Mouse (Mus musculus): ENCODE measurements at regions not wholly inside any gene's neighbourhood (a gene's known extent, or its start where the extent isn't known, plus 50 kb on each side); places are given as distances from the start of the nearest gene placed in this dataset.
"Not testable (repeated sequence)": the region's sequence is repeated elsewhere in the genome, so short reads cannot be mapped to it uniquely, and the experiment has no call there.

DNA sequence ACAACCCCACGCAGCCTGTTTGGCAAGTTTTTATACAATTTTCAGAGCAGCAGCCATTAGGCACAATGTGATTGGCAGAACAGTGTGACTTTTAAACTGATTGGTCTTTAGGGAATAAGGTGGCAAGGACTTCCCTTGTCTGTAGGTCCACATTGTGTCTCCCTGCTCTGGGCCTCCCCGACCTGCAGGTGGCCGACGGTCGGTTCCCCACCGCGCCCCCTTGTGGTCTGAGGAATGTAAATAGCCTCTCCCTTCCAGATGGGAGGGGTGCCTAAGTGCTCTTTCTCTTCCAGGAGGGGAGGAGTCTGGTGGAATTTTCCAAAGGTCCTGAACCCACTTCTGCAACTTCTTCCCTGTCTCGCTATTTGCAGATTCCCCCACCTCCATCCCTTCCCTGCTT is 52.5 kb upstream of the Prr5 start:
- not testable (repeated sequence) for H3K4me1 ChIP-seq (ENCODE audit: control insufficient read depth, insufficient read depth, low read length); H3K36me3 ChIP-seq (ENCODE audit: control insufficient read depth, insufficient read depth, low read length); H3K27me3 ChIP-seq (ENCODE audit: control insufficient read depth, insufficient read depth, low read length); H3K27ac ChIP-seq; H3K9ac ChIP-seq (ENCODE audit: low read depth, low read length); H3K4me3 ChIP-seq; H3K79me2 ChIP-seq (replicated peaks; ENCODE audit: control insufficient read depth, insufficient read depth, low read length)
- peak; percentile 86 for TF ChIP-seq CTCF (IDR thresholded peaks at IDR 0.05)
- DNase-seq = peak; percentile 68 to 79
- 13% methylated on average over 8 of the region's 8 CpGs for WGBS
- intact Hi-C loops (cut with DNase I) = loop anchor here (2.0 to 5.0 kb wide), 2 partner anchors 180 to 356 kb away; no protein-coding TSS in a partner anchor

DNA sequence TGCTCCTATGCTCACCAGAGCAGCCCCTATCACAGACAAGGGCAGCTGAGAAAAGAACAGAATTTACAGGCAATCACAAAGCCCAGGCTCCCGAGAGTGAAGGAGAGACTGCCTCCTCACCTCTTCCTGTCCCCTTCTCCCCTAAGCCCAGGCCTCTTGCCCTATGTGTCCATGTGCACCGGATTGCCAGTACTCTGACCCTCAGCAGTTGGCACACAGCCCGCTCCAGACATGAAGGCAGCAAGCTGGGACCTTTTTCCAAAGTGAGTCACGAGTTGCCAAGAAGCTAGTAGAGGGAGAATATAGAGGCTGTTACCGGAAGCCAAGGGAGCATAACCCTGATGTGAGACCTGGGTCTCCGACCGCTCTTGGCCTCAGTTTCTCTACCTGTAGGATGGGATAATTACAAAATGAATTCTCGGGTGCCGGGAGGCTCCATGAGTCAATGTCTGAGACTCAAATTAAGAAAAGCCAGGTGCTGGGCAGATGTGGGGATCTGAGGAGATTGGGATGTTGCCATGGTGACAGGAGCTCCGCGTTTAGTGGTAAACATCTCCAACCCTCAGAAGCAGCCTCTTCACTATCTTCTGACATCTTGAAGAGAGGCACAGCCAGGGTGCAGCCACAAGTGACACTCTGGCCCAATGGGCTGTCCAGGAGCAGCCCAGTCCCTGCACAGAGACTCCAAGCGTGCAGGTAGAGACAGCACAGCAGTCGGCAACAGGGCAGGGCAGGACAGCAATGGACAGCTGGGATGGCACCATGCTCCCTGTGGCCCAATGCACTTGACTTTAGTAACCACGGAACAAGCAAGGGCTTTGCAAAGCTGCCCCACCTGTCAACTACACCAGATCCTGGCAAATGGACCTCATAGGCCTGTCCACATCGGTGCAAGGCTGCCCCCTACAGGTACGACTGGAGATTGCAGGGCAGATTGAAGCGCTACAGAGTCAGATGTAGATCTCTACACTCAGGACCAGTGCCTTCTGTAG is 55.6 kb upstream of the Prr5 start:
- intact Hi-C loops (cut with DNase I) = loop anchor here (1.0 to 5.0 kb wide), 5 partner anchors 78 to 540 kb away; partner anchors contain the start of gene Pnpla5
- Histone ChIP-seq H3K9ac (ENCODE audit: low read depth, low read length) (no peak overlapping the region), H3K4me1 (ENCODE audit: control insufficient read depth, insufficient read depth, low read length) (no peaks in the 10 kb centered on the region), H3K36me3 (ENCODE audit: control insufficient read depth, insufficient read depth, low read length) (no peaks in the 10 kb centered on the region), H3K4me3 (no peak overlapping the region), H3K27ac (no peak overlapping the region), H3K27me3 (ENCODE audit: control insufficient read depth, insufficient read depth, low read length) (no peaks in the 10 kb centered on the region), H3K79me2 (replicated peaks; ENCODE audit: control insufficient read depth, insufficient read depth, low read length) (no peaks in the 10 kb centered on the region)
- peak; percentile 79 to 92 for DNase-seq
- no peak; the same call in 1 of the 2 replicates for TF ChIP-seq CTCF (IDR thresholded peaks at IDR 0.05)
- TF ChIP-seq POLR2A (IDR thresholded peaks at IDR 0.05; ENCODE audit: insufficient read depth, low read depth, low read length) = no peak
- TF ChIP-seq EP300 (IDR thresholded peaks at IDR 0.05; ENCODE audit: insufficient read depth, low read depth, low read length) = peak; percentile 86
- 37% methylated on average over 17 of the region's 17 CpGs for WGBS

DNA sequence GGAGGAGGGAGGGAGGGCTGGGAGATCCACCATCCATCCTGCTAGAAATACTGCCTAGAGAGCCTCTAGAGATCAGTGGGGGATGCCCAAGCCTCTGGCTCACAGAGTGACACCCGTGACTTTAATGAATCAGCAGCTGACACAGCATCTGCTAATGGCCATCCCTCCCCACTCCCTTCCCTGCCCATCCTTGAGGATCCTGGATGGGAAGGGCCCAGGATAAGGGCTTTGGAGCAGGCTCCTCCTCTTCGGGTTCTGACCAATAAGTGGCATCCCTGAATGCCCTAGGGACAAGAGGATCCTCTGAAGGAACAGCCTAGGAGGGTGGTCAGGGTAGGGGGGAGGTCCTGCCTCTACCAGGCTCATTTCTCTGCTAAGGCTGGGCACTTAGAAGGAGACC is 55.3 kb upstream of the Rtl6 start:
- H3K79me2 ChIP-seq (replicated peaks; ENCODE audit: control insufficient read depth, insufficient read depth, low read length) = no peaks in the 10 kb centered on the region
- no peaks in the 10 kb centered on the region for H3K4me1 ChIP-seq (ENCODE audit: control insufficient read depth, insufficient read depth, low read length)
- no peak overlapping the region for H3K9ac ChIP-seq (ENCODE audit: low read depth, low read length)
- 21% methylated on average over 2 of the region's 2 CpGs for WGBS
- H3K27me3 ChIP-seq (ENCODE audit: control insufficient read depth, insufficient read depth, low read length) = no peaks in the 10 kb centered on the region
- TF ChIP-seq POLR2A (IDR thresholded peaks at IDR 0.05; ENCODE audit: insufficient read depth, low read depth, low read length) (no peak), CTCF (IDR thresholded peaks at IDR 0.05) (no peak), EP300 (IDR thresholded peaks at IDR 0.05; ENCODE audit: insufficient read depth, low read depth, low read length) (no peak)
- no peak for DNase-seq
- no peaks in the 10 kb centered on the region for H3K36me3 ChIP-seq (ENCODE audit: control insufficient read depth, insufficient read depth, low read length)
- no peak overlapping the region for H3K27ac ChIP-seq
- intact Hi-C loops (cut with DNase I) = loop anchor here (5.0 kb wide), 2 partner anchors 331 to 491 kb away; partner anchors contain the start of gene Pnpla5
- H3K4me3 ChIP-seq = no peak overlapping the region

DNA sequence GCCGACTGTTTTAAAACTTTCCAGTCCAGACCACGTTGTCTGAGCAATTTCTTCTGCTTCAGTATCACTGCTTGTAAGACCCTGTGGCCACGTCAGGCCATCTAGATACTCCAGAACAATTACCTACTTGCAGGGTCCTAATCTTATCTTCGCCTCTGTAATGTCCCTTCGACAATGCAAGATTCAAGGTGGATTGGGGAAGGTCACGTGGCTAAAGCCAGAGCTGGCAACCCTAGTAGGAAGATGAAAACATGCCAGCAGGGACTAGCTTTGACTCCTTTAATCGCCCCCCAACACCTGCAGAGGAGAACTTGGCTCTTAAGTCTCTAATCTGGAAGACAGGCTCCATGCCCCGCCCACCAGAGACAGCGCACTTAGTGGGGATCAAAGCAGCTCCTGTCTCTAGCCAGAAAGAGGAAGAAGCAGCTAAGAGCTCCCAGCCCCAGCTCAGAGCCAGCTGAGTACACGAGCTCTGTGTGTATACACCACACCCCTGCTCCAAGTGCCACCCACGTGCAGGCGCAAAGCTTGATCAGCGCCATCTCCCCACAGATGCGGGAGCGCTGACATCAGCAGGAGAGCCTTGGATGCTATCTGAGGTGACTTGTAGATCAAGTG is 52.3 kb upstream of the Rtl6 start:
- TF ChIP-seq EP300 (IDR thresholded peaks at IDR 0.05; ENCODE audit: insufficient read depth, low read depth, low read length) (no peak), POLR2A (IDR thresholded peaks at IDR 0.05; ENCODE audit: insufficient read depth, low read depth, low read length) (no peak), CTCF (IDR thresholded peaks at IDR 0.05) (no peak)
- DNase-seq = peak in 1 of 2 experiments; percentile 21
- 39% methylated on average over 15 of the region's 15 CpGs for WGBS

DNA sequence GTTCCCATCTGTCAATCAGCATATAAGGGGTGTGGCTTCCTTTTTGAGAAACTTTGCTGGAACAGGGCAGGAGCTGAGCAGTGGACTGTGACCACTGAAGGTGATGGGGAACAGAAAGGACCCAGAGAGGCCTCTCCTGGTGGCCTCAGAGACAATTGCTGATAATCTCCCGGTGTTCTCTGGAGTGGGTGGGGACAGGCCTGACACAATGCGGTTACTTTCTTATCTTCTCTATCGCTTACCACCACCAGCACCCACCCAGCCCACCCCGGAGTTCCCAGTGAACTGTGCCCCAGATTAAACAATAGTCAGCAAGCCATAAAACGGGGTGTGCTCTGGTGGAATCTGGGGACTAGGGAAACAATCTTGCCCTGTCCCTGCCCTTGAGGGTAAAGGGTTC is 51.4 kb upstream of the Rtl6 start:
- DNase-seq = no peak
- Histone ChIP-seq H3K27me3 (ENCODE audit: control insufficient read depth, insufficient read depth, low read length) (no peaks in the 10 kb centered on the region), H3K36me3 (ENCODE audit: control insufficient read depth, insufficient read depth, low read length) (no peaks in the 10 kb centered on the region), H3K4me3 (no peak overlapping the region), H3K27ac (no peak overlapping the region), H3K9ac (ENCODE audit: low read depth, low read length) (no peak overlapping the region), H3K4me1 (ENCODE audit: control insufficient read depth, insufficient read depth, low read length) (no peaks in the 10 kb centered on the region), H3K79me2 (replicated peaks; ENCODE audit: control insufficient read depth, insufficient read depth, low read length) (no peaks in the 10 kb centered on the region)
- intact Hi-C loops (cut with DNase I) = no loop called here
- TF ChIP-seq CTCF (IDR thresholded peaks at IDR 0.05) (no peak), POLR2A (IDR thresholded peaks at IDR 0.05; ENCODE audit: insufficient read depth, low read depth, low read length) (no peak), EP300 (IDR thresholded peaks at IDR 0.05; ENCODE audit: insufficient read depth, low read depth, low read length) (no peak)
- 41% methylated on average over 5 of the region's 5 CpGs for WGBS

More for the DNA sequence above, 52.3 kb upstream of the Rtl6 start:
- H3K27ac ChIP-seq = no peak overlapping the region
- H3K27me3 ChIP-seq (ENCODE audit: control insufficient read depth, insufficient read depth, low read length) = no peaks in the 10 kb centered on the region
- no peaks in the 10 kb centered on the region for H3K36me3 ChIP-seq (ENCODE audit: control insufficient read depth, insufficient read depth, low read length)
- intact Hi-C loops (cut with DNase I) = loop anchor here (5.0 kb wide), 2 partner anchors 328 to 488 kb away; partner anchors contain the start of gene Pnpla5
- H3K4me3 ChIP-seq = no peak overlapping the region
- H3K9ac ChIP-seq (ENCODE audit: low read depth, low read length) = no peak overlapping the region
- no peaks in the 10 kb centered on the region for H3K4me1 ChIP-seq (ENCODE audit: control insufficient read depth, insufficient read depth, low read length)
- no peaks in the 10 kb centered on the region for H3K79me2 ChIP-seq (replicated peaks; ENCODE audit: control insufficient read depth, insufficient read depth, low read length)
